Mouse (Mus musculus) ES-CJ7 (cell line): ENCODE measurements around the gene Lrrfip2.
A peak's percentile ranks its signal among the peaks of the same experiment; 100 is the strongest.

Source experiments
- DNase-seq: peaks from one replicate; pipeline ENCODE4 v3.0.0; 2011; ENCODE audit warnings: low read depth, low spot score

The Lrrfip2 gene

GRCm38 (mm10) chr9:111117126-111117642 is at the start of gene Lrrfip2:
Gene Lrrfip2, plus strand, starts transcription at chr9:111117592.
- DNase-seq, result no peak

DNA sequence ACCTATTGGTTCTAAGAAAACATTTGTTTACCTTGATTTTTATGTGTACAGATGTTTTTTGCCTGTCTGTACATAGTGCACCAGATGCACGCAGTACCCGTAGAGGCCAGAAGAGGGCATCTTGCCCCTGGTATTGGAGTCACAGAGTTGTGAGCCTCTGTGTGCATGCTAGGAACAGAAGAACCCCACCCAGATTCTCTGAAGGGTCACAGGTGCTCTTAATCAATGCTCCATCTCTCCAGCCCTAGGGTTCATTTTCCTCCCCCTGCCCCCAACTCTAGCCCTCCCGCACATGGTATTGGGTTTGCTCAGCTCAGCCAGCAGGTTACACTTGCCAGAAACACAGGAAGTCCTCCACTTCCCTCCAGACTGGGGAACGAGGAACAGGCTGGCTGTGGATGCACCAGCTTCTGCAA is 46.8 kb upstream of the Lrrfip2 start:
- DNase-seq, result peak; percentile 81

DNA sequence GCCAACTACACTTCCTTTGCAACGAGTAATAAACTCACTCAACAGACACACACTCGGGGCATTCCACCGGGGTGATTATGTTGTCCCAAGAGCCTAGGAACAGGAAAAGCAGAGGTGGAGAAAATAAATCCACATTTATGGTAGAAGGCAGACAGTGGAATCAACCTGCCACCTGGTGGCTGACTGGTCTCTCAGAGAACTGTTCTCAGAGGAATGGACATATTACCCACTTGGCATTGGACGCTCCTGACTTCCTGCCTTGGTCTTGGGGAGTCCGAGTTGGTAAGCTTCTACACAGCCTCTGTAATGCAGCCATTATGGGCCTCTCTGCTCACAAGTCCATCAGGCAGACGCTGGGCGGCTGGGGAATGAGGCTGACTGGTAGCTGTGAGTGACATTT is 45.2 kb upstream of the Lrrfip2 start:
- DNase-seq, result peak; percentile 43

- DNase-seq, result peak; percentile 50
Measured at GRCm38 (mm10) chr9:111072971-111073370, 44.4 kb upstream of the Lrrfip2 start.

DNA sequence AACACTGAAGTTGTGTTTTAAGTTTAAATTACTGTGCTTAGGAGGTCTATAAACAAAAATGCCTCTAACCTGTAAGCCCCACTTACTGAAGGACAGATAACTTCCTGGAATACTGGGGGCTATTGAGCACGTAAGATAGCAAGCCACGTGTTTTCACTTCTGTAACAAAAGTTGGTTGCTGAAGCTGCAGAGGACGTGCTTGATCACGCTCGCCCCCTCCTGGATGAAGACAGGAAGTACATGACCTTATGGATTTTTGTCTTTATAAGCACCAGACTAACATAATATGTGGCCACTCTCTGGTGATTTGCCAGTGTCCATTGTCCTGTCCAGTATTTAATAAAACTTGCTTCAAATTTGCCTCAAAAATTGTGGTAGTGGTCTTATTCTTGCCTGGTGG is 39.6 kb upstream of the Lrrfip2 start:
- peak; percentile 62 for DNase-seq

DNA sequence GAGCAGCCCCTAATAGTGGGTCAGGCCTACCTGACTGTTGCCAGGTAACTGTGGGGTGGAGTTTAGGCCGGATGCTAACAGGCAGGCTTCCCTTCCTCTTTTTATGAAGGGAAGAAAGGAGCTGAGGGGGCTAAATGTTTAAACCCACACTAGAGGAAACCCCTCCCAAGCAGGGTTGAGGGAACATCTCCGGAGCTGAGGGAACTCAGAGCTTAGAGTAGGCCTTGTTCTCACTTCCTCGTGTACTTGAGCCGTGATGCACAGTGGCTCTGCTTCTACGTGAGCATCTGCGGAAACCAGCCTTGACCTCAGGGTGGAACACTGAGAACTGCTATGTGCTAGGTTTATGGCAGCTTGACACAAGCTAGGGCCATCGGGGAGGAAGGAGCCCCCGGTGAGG is 36.6 kb upstream of the Lrrfip2 start:
- DNase-seq, result no peak

GRCm38 (mm10) chr9:111081765-111082164 is 35.6 kb upstream of the Lrrfip2 start:
- DNase-seq, result no peak

DNA sequence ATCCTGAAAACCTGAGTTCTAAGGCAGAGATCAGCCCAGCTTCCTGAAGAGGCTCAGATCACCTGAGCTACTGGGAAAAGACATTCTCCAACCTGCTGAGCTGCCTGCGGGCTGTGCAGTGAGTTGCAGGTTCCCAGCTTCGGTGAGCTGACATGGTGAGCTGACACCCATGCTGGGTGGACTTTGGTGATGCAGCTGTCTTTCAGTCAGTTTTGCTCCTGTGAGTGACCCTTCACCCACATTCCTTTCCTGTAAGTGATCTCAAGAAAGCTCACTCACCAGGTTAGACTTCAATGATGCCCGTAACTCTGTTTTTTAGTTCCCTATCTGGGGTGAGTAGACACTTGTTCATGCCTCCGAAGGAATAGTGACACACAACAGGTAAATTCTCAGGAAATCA is 32.1 kb upstream of the Lrrfip2 start:
- DNase-seq, result no peak

GRCm38 (mm10) chr9:111086137-111086536 is 31.3 kb upstream of the Lrrfip2 start:
- no peak for DNase-seq

- DNase-seq, result no peak
Measured at GRCm38 (mm10) chr9:111086995-111087606, 30.3 kb upstream of the Lrrfip2 start.

- DNase-seq, result no peak
Measured at GRCm38 (mm10) chr9:111087960-111088359, 29.4 kb upstream of the Lrrfip2 start.

DNA sequence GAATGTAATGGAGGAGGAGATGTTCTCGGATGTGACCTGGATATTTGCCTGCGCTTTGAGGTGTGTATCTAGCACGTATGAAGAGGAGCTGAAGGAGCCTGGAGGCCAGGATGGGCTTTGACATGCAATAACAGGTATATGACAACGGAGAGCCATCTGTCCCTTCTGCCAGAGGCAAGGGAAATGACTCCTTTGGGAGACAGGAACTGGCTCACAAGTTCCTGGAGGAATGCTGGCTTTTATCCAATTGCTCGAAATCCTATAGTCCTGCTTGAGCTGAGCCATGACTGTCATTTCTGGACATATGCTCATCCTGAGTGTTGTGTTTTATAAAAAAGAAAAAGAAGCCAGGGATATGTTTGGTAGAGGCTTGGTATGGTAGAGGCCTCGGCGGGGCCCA is 28.5 kb upstream of the Lrrfip2 start:
- no peak for DNase-seq

DNA sequence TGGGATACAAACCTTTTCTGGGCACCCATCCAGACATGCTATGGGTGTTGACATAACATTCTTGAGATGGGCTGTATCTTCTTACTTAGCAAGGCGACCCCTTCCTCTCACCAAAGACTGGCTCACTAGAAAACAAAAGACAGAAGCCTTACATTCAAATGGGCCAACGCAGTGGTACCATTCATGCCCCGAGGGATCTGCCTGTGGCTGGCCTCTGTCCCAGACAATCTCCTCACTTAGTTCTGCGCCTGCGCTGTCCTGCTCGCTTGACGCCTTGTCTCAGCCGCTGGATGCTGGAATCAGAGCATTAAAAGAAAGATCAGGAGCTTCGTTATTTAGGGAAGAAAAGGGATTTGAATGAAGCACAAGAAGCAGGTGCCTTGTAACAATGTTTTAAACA is 24.7 kb upstream of the Lrrfip2 start:
- DNase-seq, result no peak

DNA sequence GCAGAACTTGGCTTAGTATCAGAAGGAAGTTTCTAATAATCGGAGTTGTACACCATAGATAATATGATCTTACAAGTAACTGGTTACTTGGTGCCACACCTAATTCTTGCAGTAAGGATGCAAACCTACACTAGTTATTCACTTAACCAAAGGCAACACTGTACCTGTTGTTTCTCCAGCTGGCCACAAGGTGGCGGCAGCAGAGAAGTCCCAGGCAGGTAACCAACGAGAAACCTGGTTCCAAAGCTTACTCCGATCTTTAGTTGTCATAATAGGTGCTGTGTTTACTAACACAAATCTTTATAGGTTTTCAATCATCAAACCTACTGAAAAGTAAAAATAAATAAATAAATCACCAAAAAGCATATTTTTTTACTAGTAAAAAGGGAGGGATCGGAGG is 24.3 kb upstream of the Lrrfip2 start:
- peak; percentile 68 for DNase-seq

GRCm38 (mm10) chr9:111094626-111095025 is 22.8 kb upstream of the Lrrfip2 start:
- no peak for DNase-seq

GRCm38 (mm10) chr9:111095710-111096109 is 21.7 kb upstream of the Lrrfip2 start:
- DNase-seq, result no peak

DNA sequence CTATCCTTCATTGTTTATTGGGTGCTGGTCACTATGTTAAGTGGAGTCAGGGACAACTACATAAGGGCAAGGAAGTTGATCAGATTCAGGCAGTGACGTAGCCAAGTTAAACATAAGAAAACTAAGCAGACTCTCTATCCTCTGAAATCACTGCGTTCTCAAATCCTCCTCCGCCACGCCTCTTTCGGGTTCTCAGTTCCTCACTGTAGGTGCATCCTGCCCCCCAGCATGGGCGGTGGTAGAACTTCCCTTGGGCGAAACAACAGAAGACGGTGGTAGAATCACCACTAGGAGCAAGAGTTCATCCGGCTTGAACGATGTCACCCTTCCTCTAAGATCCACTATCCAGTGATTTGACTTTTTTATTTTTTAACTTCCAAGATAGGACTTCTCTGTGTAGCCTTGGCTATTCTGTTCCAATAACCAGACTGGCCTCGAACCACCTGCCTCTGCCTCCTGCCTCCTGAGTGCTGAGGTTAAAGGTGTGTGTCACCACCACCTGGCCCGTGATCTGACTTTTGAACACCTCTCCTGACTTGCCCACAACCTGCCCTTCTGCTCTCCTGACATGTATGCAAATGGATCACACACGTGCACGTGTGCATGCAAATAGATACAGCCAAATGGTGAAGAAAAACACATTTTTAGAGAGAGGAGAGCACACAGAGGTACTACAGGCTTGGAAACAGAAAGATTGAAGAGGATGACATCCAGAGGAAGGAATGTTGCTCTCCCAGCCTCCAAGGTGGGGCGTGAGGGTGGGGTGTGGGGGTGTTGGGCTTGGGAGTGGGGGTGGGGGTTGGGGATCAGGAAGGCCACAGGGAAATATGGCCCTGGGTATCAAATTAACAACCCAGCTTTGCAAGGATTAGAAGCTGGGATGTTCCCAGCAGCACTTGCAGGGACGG is 20.7 kb upstream of the Lrrfip2 start:
- no peak for DNase-seq

GRCm38 (mm10) chr9:111097543-111097942 is 19.8 kb upstream of the Lrrfip2 start:
- no peak for DNase-seq

DNA sequence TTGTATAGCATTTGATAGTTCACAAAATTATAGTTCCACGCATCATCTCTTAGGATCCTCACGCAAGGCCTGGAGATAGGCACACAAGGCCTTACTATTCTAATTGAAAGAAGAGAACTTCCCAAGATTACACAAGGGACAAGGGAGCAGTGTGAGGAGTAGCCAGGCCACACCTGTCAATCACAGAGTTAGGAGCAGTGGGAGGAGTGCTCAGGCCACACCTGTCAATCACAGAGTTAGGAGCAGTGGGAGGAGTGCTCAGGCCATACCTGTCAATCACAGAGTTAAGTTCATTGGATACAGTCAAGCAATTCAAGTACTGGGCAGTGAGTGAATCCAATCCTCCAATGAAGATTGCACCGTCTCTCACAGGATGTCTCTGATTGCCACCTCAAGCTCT is 17.0 kb upstream of the Lrrfip2 start:
- DNase-seq, result no peak

DNA sequence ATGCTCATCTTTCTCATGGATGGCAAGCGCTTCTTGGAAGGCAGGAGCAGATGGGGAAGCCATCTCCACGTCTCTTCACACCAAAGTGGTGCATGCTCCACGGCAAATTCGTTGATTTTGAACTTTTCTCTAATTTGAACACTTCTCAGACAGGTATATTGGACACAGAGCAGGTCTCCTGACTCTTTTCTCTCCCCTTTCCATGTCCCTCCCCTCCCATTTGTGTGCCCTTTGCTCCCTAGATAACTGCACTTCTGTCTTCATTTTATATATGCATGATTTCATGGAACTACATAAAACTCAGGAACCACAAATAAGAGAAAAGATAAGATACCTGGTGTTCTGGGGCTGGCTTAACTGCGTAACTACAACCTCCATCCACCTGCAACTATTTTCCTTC is 14.1 kb upstream of the Lrrfip2 start:
- no peak for DNase-seq

DNA sequence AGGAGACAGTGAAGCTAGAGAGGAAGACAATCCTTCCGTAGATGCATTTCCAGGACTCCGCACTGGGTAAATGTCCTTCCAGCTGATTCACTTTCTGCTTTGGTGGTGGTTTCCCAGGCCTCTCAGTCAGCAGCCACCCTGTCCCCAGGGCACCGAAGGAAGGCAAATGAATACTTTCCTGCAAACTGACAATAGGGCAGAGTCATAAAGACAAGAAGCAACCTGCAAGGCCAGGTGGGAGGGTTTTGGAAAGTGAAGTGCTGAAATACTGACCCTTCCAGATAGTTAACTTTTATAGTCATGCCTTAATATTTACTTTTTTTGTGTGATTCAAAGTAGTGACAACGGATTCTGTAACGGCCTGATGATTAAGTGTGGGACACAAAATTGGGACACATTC is 13.5 kb upstream of the Lrrfip2 start:
- no peak for DNase-seq

DNA sequence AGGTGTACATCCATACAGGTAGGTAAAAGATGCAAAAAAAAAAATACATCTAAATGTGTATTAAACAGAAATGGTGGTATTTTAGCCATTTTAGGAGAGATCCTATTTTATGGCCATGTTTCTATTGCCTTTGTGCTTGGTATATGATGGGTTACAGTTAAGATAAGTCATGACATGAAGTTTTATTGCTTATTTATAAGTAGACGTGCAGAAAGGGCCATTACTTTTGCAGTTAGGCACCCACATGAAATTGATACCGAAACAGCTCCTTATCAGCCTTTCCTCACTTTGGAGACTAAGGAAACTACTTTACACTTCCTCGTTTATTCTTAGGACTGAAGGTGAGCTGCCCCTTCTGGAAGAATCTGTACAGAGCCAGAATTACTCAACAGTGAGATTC is 9.5 kb upstream of the Lrrfip2 start:
- DNase-seq, result no peak

- peak; percentile 44 for DNase-seq
Measured at GRCm38 (mm10) chr9:111117794-111118251, 431 bp downstream of the Lrrfip2 start.
